Mouse (Mus musculus) cerebellum, postnatal 10 days (tissue): Measurements from ENCODE around the gene Ciao2b.
"Not testable (repeated sequence)": the region's sequence is repeated elsewhere in the genome, so short reads cannot be mapped to it uniquely, and the experiment has no call there.

ENCODE experiments used
- DNase-seq, 2 experiments: peaks; one replicate each; pipeline ENCODE4 v3.0.0; 2021; ENCODE audit warnings: mixed read lengths in 2 of 2

Gene Ciao2b

DNA sequence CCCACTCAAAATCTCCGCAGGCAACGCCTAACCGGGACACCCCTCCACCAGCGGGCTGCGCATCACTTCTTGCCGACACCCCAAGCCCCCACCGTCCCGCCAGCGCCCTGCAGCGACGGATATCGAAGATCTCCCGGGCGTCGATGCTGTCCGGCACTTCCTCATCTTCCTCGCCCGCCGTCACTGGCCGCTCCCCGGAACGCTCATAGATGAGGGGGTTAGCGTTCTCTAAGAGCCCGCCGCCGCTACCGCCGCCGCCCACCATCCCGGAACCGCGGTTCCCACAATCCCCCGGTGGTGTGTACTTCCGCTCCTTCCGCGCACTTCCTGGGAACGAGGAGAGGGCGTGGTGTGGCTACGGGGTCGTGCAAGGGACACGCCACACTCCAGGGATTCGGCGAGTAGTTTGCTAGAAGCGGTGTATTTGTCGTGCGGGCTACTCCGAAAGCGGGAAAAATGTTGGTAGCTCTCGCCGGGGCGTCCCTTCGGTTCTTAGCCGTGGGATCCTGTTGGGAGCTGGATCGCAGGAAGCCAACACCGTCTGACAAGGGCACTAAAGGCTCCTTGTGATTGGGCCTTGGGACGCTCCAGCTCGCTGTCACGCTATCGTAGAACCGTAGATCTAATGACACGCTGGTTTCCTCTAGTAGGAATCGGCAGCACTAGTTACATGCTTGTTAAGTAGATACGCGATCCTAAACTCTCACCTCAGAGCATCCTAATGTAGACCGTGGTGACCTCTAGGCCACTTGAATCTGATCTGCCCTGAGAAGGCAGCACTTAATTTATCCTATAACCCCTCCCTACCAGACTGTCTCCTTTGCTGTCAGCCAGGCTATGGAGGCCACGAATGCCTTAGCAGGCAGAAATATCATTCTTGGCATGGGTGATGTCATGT is at the start of gene Ciao2b:
Gene Ciao2b, minus strand, starts transcription at position 540 of the 898 bp plus-strand sequence.
- peak; percentile 92 to 94 for DNase-seq

DNA sequence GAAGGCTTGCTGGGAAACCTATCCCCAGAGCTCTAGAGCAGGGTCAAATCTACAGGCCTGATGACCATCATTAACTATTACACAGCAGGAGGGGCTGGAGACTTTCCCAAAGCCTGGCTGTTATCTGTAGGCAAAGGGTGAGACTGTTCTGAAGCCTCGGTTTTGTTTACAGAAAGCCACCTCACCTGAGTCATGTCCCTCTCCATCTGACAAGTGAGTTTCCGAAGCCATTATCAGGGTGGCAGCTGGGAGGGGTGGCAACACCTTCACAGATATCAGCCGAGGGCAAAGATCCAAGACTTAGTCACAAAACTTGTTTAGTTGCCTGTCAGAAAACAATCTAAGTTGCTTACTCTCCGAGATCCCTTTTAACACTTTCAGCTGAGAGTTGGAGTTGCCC is 46.7 kb upstream of the Ciao2b start:
- no peak for DNase-seq

DNA sequence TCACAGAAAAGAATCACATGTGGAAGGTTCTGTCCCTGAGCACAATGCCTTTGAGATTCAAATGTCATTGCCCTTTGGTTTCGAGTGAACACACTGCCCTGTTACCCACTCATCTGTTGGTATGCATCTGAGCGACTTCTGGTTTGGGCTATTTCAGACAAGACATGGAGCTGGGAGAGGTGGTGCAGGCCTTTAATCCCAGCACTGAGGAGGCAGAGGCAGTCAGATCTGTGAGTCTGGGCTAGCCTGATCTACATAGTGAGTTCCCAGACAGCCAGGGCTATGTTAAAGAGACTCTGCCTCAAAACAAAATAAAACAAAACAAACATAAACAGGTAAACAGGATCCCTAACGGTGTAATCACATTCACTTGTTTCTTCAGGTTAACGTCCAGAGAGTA is 13.8 kb upstream of the Ciao2b start:
- no peak for DNase-seq

DNA sequence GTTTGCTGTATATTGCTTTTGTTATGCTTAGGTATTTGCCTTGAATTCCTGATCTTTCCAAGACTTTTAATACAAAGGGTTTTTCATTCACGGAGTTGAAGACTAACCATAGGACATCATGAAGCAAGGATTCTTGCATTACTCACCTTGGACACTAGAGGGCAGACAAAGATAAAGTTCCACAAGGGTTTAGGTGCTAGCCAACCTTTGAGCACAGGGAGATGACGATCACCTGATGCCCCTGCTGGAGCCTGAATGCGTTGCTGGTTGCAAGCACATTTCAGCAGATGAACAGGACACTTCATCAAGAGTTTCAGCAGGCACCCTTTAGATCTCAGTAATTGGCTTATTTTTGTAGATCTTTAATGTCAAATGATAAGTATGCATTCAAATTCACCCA is 13.2 kb upstream of the Ciao2b start:
- DNase-seq, result peak; percentile 89 to 94

DNA sequence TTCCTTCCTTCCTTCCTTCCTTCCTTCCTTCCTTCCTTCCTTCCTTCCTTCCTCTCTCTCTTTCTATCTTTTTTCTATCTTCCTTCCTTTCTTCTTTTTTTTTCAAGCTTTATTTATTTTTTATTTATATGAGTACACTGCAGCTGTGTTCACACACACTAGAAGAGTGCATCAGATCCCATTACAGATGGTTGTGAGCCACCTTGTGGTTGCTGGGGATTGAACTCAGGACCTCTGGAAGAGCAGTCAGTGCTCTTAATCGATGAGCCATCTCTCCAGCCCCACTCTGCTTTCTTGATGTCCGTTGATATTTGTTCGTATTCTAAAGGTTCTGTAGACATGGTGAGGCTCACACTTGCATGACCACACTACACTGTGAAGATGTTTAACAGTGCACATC is 2.4 kb upstream of the Ciao2b start:
- DNase-seq, result not testable (repeated sequence)

DNA sequence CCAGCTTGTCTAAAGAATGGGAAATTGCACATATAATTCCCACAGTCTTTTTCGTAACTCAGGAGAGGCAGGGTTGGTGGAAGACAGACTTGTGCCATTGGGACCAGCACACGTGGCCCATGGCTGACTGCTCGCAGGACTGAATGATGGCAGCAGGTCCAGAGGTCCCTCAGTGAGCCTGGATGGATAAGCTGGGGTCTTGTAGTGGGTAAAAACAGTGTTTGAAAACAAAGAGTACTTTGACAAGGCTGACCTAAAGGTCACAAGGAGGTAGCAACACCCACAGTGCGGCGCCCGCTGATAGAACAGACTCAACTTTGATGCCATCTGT is 524 bp upstream of the Ciao2b start:
- no peak for DNase-seq

DNA sequence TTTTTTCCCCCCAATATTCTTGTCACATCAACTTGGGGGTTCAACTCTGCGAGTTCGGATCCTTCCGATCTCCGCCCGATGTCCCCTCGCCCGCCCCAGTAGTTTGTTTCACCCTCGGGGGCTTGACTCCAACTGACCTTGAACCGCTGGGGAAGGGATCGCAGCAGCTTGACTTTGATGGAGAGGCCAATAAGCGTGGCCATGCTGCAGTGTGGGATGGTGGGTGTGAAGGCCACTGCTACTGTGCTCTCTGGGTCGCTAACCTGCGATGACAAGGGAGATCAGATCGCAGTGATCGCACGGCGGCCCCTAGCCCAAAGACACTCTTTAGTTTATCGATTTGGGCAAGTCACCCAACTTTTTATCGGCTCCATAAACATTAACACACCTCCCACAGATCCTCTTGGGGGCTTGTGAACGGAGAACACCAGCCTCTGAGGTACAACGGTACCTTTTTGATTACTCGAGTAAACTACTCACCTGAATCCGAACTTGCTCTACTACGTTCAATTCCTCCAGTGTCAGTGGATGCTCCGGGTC is 864 bp downstream of the Ciao2b start:
- DNase-seq, result no peak

DNA sequence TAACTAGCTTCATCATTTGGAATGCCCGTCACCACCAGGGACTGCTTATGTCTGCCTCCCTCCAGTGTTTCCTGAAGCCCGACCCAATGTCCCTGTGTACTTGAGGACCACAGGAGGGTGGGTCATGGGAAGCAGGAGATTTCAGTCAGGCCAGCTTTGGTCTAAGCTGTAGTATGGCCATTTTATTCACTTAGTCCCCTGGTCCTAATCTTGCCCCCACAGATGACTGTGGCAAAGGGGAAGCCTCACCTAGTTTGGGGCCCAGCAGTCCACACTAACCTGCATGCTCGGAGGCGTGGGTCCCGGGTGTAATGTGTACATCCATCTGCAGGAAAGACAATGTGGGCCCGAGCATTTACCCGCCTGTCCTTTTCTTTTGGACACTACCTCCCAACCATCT is 1.5 kb downstream of the Ciao2b start:
- DNase-seq, result no peak

DNA sequence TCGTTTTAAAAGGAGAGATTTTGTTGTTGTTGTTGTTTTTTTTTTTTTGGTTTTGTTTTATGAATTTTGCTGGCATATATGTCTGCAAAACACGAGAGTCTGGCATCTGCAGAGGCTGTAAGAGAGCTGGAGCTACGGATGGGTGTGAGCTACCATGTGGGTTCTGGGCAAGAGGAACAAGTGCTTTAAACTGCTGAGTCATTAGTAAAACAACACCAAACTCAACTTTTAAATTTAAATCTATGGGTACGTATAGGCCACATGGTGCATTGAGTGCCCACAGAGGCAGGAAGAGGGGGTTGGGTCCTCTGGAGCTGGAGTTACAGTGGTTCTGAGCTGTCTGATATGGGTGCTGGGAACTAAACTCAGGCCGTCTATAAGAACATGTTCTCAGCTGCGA is 3.8 kb downstream of the Ciao2b start:
- DNase-seq, result no peak

DNA sequence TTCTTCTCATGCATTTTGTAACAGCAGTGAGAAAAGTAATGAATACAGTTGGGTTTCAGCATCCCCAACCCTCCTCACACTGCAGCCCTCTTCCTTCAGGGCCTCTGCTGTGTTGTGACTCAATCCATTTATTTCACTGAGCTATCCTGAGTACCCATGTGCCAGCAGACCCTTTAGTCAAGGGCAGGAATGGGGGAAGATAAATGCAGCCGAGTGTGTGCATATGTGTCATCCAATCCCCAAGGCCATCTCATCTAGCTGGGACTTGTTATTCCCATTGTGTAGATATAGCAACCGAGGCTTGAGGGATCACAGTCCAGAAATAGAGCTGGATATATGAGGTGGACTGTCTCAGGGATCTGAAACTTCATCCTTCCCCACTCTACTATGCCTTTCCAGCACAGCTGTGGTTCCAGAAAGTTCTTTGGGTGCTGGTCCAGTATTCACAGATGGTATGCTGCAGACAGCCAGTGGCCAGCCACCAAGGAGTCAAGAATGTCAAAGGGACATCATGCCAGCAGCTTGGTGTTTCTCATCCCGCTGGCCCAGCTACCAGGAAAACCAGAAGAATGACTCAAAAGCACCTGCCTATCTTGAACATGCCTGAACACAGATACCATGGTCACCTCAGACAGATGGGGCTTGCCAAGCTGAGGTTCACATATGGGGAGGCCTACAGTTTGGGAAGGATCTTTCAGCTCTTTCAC is 6.6 kb downstream of the Ciao2b start:
- no peak for DNase-seq

DNA sequence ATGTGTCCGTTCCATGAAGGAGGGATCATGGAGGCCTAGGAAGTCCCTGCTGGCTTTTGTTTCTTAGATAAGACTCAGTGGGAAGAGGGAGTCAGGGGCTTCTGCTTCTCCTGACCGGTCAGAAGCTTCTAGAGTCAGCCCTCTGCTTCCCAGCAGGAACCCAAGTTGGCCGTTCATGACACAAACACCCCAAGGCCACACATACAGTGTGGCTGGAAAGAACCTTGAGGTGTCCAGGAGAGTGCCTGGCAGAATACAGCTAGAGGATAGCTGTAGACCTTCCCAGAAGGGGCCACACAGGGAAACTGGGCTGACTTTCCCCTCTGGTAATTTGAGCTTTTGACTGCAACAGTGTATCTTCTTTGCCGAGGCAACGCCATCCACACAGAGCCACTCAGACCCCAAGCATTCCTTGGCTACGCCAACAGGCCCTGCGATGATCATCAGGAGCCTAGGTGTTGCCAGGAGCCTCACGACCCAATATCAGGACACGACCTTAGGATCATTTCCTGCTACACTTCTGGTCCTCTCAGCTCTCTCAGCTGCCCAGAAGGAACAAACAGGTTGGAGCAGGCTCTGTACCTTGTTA is 8.5 kb downstream of the Ciao2b start:
- DNase-seq, result no peak

DNA sequence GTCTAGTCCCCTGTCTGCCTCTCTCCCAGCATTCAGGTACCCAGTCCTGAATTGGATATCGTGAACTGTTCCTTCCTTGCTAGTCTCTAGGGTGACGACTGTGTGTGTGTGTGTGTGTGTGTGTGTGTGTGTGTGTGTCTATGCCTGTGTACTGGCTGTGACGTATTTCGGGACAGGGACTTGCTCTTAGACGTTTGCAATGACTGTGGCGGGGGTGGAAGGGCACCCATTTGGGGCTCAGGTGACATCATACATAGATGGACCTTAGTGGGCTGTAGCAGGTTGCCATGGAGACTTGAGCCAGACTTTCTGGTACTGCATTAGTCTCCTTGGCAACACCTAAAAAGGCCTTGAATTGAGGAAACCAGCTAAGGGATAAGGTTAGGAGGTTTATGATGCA is 9.3 kb downstream of the Ciao2b start:
- DNase-seq, result no peak

DNA sequence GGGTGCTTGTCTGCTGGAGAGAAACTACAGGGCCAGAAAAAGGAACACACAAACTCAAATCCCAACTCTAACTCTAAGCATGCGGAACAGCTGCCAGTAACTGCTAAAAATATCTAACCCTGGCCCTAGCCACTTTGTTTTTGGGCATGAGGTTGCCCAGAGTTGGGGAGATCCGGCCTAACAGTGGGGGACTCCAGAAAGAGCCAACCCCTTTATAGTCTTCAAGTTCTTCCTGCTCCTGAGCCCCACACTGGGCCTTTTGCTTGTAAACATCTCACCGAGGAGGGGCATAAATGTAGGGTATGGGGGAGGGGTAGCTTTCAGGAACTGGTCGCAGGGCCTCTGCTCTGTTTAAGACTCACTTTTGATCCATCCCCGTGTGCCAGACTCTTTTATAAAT is 9.8 kb downstream of the Ciao2b start:
- DNase-seq, result no peak

DNA sequence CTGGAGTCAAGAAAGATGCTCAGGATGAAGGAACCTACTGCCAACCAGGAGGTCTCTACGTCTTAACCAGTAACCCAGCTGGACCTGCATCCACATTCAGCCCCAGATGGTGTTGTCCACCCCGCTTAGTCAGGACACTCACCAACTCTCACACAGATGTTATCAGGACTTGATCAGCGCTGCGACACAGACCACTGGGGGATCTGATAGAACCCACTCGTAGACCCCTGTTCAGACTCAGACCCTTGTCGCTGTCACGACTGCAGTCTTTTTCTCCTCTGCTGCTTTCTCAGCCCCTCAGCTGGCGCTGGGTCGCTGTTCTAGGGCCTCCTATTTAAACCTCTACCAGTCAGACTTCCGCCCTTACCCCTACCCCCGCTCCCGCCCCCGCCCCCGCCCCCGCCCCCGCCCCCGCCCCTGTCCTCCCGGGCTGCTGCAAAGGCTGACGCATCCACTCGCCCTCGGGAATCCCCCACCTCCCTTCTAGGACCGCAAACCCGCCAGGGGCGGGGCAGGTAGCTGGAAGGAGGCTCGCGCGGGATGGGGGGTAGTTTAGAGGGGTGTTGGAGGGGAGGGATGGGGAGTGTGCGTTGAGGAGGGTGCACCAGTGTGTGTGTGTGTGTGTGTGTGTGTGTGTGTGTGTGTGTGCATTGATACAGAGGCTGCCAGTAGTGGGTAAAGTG is 10.6 kb downstream of the Ciao2b start, which contains the start of gene Rrad:
Gene Rrad, minus strand, starts transcription at position 347 of the 683 bp plus-strand sequence.
- DNase-seq, result peak; percentile 23 to 34

DNA sequence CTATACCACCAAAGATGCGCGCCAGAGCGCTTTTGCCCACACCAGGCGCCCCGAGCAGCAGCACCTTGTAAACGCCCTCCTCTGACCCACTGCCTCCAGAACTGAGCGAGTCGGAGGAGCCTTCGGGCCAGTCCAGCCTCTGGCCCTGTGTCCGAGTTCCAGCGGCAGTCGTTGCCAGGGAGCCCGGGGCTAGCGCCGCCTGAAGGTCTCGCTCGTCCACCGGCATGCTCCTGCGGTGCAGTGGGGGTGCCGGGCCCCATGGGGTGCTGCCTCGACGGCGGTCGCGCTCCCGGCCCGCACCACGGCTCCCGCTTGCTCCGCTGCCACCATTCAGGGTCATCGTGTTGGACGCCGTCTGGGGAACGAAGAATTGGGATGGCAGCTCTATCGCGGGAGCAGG is 11.2 kb downstream of the Ciao2b start:
- peak in 1 of 2 experiments; percentile 33 for DNase-seq

DNA sequence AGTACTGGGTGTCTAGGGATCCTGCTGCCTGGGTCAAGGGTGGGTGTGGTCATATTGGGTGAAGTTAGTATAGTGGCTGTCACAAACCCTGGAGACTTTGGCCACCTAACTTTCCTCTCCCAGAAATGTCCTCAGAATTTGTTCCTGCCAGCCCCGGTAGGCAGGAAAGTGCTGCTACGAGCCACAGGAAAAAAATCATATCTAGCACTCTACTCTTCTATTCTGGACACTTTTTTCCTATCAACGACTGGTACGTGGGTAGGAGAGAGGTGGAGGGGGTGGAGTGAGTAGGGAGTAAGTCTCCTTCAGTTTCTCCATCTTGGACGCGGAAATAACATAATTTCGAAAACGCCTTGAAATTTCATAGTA is 11.7 kb downstream of the Ciao2b start:
- no peak for DNase-seq

DNA sequence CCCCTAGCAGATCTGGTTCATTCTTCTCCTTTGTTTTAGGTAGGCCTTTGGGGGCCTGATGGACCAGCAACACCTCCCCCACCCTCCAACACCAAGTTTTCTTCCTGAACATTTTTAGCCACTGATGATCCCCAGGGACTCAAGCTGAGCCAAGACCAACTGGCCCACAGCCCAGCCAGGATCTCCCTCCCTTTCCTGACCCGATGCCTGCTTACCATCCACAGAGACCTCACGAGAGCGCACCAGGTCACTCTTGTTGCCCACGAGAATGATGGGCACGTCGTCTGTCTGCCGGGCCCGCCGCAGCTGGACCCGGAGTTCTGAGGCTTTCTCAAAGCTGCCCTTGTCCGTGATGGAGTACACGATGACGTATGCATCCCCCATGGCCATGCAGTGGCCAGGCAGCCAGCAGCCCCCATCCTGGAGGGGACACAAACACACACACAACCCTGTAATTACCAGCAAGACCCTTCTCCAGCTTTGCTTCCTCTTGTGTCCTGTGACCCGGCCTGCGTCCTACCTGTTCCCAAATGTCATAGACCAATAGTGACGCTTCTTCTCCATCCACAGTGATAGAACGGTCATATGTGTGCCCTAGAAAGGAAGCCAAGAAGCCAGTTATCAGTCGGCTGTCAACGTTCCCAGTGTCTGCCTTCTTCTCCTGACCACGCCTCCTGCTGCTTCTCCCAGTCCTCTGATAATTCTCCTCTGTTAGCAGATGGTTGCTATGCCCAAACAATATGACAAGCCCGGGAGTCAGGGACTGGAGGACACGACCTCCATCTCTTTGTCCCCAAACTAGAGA is 12.3 kb downstream of the Ciao2b start:
- peak; percentile 61 to 65 for DNase-seq

DNA sequence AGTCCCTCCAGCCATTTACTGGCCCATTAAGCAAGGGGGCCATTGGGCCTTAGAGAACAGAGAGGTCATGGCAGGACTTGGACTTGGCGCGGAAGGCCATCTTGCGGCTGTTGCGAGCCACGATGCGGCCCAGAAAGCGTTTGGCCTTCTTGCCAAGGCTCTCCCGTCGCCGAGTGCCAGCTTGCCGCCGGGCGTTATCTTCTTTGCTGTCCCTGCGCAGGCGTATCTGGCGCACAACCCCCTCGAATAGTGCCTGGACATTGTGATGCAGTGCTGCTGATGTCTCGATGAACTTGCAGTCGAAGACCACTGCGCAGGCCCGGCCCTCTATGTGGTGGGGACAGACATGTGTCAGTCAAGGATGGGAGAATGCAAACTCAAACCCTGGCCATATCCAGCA is 13.4 kb downstream of the Ciao2b start:
- DNase-seq, result peak; percentile 16 to 22

DNA sequence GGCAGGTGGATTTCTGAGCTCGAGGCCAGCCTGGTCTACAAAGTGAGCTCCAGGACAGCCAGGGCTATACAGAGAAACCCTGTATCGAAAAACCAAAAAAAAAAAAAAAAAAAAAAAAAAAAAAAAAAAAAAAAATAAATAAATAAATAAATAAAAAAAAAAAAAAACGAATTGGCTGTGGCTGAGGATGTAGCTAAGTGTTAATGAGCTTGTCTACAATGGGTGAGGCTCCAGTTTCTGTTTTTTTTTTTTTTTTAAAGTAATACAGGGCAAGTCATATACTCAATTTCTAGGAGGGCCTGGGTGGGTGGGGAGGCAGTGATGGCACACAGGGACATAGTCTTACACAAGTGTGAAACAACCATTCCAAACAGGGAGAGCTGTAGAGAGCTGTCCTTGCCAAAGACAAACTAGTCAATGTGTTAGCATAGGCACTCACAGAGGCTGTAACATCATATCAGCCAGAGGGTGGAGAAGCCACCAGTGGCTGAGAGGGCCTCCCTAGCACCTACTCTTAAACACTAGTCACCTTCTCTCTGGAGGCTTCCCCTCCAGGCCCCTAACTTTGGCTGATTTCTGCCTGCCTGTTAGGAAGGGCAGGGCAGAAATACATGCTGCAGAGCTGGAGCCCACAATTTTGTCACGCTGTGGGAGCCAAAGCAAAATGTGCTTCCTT is 14.6 kb downstream of the Ciao2b start:
- no peak for DNase-seq

DNA sequence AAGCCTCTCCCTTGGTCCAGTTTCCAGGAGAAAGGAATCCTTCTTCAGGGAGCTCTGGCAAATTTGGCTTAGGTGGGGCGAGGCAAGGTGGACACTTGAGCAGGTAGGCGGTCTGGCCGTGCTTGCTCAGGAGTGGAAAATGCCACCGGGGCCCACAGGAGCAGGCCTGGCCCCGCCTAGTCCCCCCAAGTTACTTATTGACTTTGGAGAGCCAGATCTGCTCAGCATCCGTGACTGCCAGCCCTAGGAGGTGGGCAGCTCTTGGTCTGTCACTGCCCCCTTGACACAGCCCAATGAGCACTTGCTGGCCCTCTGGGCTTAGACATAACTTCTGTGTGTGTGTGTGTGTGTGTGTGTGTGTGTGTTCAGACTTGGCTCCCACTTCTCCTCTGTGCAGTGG is 17.6 kb downstream of the Ciao2b start, which contains the start of gene Cdh16:
Gene Cdh16, minus strand, starts transcription at position 236 of the 400 bp plus-strand sequence.
- DNase-seq, result no peak

DNA sequence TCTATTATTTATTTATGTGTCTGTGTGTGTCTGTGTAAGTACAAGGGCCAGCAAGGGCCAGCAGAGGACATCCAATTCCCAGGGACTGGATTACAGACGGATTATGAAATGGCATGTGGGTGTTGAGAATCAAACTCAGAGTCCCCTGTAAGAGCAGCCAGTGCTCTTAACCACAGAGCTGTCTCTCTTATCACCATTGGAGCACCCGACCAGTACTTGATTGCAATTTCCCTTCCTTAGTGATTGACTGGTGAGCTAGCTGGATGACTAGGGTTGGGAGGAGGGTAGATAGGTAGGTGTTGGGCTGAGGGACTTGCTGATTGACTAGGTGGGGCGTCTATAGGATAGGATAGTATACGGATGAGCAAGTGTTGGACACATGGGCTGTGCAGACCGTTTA is 21.0 kb downstream of the Ciao2b start:
- DNase-seq, result no peak
